Mouse (Mus musculus): Measurements from ENCODE around the gene Fmnl3.
A peak's percentile ranks its signal among the peaks of the same experiment; 100 is the strongest.

Fmnl3 gene

GRCm38 (mm10) chr15:99342194-99342981 lies 27.9 kb downstream of the Fmnl3 start:
- DNase-seq = no peak

DNA sequence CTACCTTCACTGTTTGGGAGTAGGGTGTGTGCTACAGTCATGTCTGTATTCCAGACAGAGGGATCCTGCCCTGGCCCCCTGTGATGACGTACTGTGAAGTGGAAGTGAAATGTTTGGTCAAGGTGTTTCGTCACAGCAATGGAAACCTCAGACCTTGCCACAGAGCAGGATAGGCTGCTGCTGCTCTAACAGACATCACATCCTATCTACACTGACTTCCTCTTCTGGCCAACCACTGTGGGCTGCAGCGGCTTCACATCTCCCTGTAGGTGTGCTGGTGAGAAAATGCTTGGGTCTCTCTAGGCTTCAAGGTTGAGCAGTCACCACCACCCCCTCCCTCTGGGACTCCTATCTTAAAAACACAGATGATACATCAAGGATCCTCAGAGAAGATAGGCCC lies 29.2 kb downstream of the Fmnl3 start:
- no peak for DNase-seq

DNA sequence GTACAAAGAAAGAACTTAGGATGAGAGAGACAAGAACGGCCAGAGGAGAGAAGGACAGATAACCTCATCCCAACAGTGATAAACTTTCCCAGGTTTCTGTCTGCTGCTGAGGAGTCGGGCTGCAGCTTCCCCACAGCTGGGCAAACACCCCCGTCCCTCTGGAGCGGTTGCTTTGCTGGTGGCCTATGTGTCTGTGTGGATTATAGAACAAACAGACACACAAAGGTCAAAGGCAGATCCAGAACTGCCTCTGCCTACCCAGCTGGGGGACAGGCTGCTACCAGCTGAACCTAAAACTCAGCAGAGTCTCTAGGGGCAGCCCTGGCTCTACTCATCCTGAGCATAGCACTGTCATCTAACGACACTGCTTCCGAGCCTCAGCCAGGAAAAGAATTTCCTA lies 30.6 kb downstream of the Fmnl3 start:
- DNase-seq = no peak

GRCm38 (mm10) chr15:99338916-99339315 lies 31.4 kb downstream of the Fmnl3 start:
- no peak for DNase-seq

DNA sequence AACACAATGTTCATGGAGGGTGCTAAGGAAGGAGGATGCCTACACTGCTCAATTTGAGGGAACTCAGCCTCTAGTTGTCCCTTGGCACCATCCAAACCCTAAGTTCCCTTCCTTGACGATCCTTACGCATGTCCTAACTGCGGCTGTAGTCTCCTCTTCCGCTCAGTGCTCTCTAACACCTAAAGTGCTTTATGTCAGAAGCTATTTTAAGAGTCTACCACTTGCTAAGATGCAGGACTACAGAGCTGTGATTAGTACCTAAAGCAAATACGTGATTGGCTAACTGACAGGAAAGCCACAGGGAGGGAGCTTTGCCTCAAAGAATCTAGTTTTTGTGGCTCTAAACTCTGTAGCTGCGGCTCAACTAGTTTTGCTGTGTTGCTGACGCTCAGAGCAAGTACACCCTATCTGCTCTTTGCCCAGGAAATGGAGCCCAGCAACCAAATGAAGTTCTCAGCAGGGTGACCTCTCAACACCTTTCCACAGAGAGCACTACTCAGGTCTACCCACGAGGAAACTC lies 34.4 kb downstream of the Fmnl3 start:
- DNase-seq = no peak

DNA sequence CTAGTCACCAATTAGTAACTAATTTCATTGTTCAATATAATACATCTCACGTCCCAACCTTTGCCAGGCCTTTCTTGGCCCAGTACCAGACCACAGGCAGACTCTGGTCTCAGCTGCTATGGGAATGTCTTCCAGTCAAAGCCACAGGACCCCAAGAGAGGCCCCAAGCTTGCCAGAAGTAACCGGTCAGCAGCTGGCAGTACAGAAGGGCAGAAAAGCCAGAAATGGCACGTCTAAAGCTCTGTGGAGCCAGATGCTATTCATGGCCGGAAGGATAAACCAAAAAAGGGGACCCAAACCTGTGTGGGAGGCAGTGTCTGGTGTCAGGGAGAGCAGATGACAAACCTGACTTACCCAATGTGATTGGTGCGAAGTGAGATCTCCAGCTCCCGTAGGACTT lies 35.8 kb downstream of the Fmnl3 start:
- DNase-seq = peak in 1 of 2 experiments; percentile 54

GRCm38 (mm10) chr15:99333676-99334065 lies 36.6 kb downstream of the Fmnl3 start:
- DNase-seq = peak; percentile 76 to 81

DNA sequence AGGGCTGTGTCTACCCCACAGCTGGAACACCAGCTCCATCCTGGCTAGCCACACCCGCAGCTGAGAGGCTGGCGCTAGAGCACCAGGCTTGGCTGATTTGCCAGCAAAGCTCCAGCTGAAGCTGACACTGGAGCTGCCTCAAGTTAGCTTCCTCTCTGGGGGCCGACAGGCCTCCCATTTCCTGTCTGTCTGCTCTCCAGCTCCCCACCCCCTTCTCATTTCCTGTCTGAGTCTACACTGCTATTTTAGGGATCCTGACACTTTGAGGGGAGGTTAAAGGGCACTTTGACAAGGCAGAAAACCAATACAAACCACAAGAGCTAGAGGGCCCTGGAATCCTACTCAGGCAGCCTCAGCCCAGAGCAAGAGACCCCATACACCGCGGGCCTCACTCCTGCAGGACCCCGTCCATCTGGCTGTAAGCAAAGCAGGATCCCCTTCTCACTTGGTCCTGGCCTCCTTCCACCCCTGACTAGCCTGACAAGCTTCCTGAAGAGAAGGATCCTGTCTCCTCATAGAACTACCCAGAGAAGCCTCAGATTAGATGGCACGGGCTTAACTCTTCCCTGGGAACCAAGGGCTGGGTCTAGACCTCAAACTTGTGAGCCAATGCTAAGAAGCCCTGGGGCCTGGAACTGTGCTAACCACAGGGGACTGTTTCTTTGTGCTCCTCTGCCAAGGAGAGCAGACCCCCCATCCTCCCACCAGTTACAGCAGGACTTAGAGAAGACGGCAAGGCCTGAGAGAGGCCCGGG lies 37.2 kb downstream of the Fmnl3 start:
- peak; percentile 78 to 87 for DNase-seq

GRCm38 (mm10) chr15:99332111-99332510 lies 38.2 kb downstream of the Fmnl3 start:
- DNase-seq = peak in 1 of 2 experiments; percentile 36

- DNase-seq = no peak
Observed at GRCm38 (mm10) chr15:99331341-99331740, 38.9 kb downstream of the Fmnl3 start.

DNA sequence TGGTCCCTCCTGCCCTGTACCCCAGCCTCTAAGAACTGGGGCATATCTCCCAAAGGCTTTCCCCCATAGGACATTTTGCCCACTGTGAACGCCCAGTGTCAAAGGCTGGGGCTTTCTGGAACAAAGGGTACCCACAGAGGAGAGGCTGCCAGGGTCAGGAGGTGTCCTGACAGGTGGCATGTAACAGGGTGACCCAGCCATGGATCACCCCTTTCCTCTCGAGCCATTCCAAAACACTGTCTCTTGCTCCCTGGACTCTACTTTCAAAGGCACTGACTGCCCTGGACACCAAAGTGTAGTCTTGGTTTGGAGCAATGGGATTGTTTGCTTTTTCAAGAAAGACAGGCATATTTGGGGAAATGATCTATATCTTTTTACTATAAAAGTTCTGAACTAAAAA lies 40.0 kb downstream of the Fmnl3 start:
- no peak for DNase-seq

GRCm38 (mm10) chr15:99328011-99328410 lies 42.3 kb downstream of the Fmnl3 start:
- no peak for DNase-seq

DNA sequence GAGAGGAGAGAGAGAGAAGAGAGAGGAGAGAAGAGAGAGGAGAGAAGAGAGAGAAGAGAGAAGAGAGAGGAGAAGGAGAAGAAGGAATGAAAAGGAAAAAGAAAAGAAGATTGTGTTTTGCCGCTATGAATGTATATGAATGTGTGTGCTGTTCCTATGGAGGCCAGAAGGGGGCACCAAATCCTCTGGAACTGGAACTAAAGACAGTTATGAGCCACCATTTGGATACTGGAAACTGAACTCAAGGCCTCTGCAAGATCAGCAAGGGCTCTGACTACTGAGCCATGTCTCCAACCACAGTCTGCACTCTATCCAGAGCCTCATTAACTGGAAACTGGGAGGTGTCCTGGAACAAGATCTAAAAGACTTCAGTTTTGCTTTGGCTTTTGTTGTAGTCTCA lies 43.3 kb downstream of the Fmnl3 start:
- DNase-seq = peak; percentile 68 to 73

DNA sequence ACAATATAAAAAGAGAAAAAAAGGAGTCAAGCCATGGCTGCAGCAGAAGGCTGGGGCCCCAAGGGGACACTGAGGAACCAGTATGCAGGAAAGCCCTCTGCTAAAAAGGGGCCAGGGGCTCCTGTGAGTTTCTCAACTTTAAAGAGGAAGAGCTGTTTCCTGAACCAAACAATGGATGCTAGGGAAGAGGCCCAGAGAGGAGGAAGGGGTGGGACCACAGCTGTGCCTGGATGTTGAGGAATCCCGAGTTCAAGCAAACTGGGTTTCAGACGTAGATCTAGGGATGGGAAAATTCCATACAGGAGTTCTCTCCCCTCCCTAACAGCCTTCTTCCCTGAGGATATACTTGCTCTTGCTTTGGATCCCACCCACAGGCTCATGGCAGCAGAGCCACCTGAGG lies 43.9 kb downstream of the Fmnl3 start:
- peak in 1 of 2 experiments; percentile 46 for DNase-seq

DNA sequence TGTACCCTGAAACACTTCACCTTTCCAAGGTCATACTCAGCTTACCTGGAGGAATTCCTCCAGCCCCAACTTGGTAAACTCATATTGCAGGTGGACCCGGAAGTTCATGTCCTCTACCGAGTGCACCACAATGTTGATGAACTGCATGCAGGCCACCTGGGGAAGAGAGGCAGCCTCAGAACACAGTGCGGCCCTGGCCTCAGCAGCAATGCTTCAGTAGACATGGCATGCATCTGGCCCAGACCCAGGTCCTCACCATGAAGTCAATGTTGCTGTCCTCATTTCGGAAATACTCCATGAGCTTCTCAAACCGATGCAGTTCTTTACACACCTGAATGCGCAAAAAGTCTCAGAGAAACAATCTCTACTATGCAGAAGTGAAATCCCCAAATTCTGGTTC lies 44.7 kb downstream of the Fmnl3 start:
- DNase-seq = no peak

DNA sequence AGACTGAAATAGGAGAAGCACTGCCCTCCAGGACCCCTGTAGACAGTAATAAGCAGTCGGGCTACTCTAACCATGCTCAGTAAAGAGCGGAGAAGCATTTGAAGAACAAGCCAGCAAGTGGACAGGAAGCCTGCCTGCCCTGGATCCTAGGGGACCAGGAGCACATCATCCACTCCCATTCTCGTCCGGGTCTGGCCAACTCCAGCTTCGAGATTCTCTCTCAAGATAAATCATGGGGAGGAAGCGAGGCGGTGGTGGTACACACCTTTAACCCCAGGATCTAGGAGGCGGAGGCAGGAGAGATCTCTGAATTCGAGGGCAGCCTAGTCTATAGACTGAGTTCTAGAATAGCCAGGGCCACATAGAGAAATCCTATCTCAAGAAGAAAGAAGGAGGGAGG lies 46.1 kb downstream of the Fmnl3 start:
- no peak for DNase-seq

DNA sequence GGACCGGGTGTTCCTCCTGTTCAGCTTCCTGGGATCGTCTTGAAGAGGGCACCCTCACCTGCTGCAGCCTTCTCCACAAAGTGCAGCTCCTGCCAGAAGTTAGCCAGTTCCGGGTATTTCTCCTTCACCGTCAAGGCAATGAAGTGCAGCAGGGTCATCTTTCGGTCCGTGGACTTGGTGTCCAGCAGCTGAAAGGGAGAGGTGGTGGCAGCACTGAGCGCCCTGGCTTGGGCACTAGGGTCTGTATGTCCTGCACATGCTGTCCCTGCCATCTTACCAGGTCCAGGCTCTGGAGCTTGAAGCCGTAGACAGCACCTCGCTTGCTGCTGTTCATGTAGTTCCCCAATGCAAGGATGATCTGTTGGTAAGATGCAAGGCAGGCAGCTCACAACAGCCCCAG lies 49.3 kb downstream of the Fmnl3 start:
- no peak for DNase-seq

GRCm38 (mm10) chr15:99320168-99320674 lies 50.1 kb downstream of the Fmnl3 start:
- no peak for DNase-seq

GRCm38 (mm10) chr15:99319411-99319871 lies 50.8 kb downstream of the Fmnl3 start:
- DNase-seq = peak; percentile 46 to 63

GRCm38 (mm10) chr15:99318861-99319410 lies 51.3 kb downstream of the Fmnl3 start:
- peak in 1 of 2 experiments; percentile 36 for DNase-seq

DNA sequence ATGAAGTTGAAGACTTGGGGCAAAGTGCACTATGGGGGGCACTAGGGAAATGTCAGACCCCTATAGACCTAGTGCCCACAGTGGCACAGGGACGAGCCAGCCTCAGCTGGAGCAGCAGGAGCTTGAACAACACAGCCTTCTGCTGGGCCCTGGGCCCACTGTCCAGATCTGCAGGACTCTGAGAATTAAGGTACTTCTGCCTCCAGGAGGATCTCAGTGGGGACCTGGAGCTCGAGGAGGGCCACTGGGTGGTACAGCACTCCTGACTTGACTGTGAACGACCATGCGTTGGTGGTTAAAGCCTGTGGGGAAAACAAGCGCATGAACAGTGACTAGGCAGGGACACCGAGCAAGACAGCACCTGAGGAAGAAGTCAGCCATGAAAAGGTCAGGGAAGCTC lies 52.2 kb downstream of the Fmnl3 start:
- DNase-seq = no peak

- DNase-seq = peak; percentile 64 to 74
Observed at GRCm38 (mm10) chr15:99317267-99317651, 53.0 kb downstream of the Fmnl3 start.

Data from kidney, postnatal 4 days (tissue).